Mouse (Mus musculus) liver, adult 2 months (tissue): ENCODE measurements around the gene Bcas3.

Source experiments
- CTCF ChIP-seq: fragments of 200-500 bp; IDR thresholded peaks from 2 replicates; pipeline ENCODE4 v1.5.1; 2011; ENCODE audit warnings: low read depth, low read length, control low read depth
- POLR2A ChIP-seq: fragments of 200-500 bp; IDR thresholded peaks from 2 replicates; pipeline ENCODE4 v1.6.1; 2011; ENCODE audit warnings: low read length, control low read depth; ENCODE audit not compliant: insufficient read depth; ENCODE audit errors: extremely low read depth

GRCm38 (mm10) chr11:85818401-85818800 lies 465.4 kb downstream of the Bcas3 start:
- TF ChIP-seq CTCF (no peak), POLR2A (no peak)
